Mouse (Mus musculus) gastrocnemius, postnatal 36 days (tissue): Measurements from ENCODE around the gene Bloc1s1. TPM values are rescaled to one million over a fixed set of nuclear protein-coding genes. Genes with fewer than 3 reads are reported as not detected.

Source experiments
- DNase-seq, 2 experiments: peaks; one replicate each; pipeline ENCODE4 v3.0.0; 2022
- intact Hi-C: fragments of 180-260 bp; cut with DNase I; formaldehyde crosslinking; loops from one replicate; pipeline ENCODE4 v1.15.1; 2025
- long read RNA-seq, 2 experiments: library from polyadenylated mRNA; stranded (forward); transcript quantifications; one replicate each; pipeline ENCODE4 v2.0.0; 2021
- total RNA-seq, 2 experiments: library from RNA; stranded (reverse); gene quantifications; 2 replicates each; pipeline ENCODE4 v1.2.3; 2021

Gene Bloc1s1
- 100 to 1,000 TPM; 146 to 165 TPM for total RNA-seq
- long read RNA-seq, experiment 1, transcript Bloc1s1-201 (4 exons, 550 nt): major isoform, 236 of 263 reads
- long read RNA-seq, experiment 1, partial matches to known transcripts: 12 of 263 reads
- long read RNA-seq, experiment 1, other reads (novel, unspliced or antisense): 13 of 263 reads
- long read RNA-seq, experiment 2, transcript Bloc1s1-201 (4 exons, 550 nt): major isoform, 309 of 333 reads
- long read RNA-seq, experiment 2, partial matches to known transcripts: 12 of 333 reads
- long read RNA-seq, experiment 2, other reads (novel, unspliced or antisense): 11 of 333 reads

- intact Hi-C loops: no loop called here
These were observed at the start of gene Bloc1s1 for GRCm38 (mm10) chr10:128923935-128924334. Gene Bloc1s1 (minus strand): TSS chr10:128924035.

DNA sequence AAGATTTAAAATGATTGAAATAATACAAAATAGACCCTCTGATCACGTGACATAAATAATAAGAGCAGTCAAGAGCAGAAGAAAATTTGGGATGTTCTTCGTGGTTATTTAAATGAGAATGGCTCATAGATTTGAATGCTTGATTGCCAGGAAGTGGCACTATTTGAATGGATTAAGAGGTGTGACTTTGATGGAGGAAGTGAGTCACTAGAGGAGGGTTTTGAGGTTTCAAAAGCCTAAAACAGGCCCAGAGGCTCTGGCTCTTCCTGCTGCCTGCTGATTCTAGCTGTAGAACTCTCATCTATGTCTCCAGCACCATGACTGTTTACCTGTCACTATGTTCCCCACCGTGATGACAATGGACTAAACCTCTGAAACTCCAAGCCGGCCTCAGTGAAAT, 49.0 kb upstream of the Bloc1s1 start:
- intact Hi-C loops: loop anchor here (10.0 kb wide), 1 partner anchor 128 kb away; no protein-coding TSS in a partner anchor
- no peak for DNase-seq

More at GRCm38 (mm10) chr10:128923935-128924334, at the start of gene Bloc1s1:
- DNase-seq: no peak

GRCm38 (mm10) chr10:128970740-128971250, 47.0 kb upstream of the Bloc1s1 start:
- intact Hi-C loops: loop anchor here (10.0 kb wide), 1 partner anchor 126 kb away; no protein-coding TSS in a partner anchor
- DNase-seq: no peak

DNA sequence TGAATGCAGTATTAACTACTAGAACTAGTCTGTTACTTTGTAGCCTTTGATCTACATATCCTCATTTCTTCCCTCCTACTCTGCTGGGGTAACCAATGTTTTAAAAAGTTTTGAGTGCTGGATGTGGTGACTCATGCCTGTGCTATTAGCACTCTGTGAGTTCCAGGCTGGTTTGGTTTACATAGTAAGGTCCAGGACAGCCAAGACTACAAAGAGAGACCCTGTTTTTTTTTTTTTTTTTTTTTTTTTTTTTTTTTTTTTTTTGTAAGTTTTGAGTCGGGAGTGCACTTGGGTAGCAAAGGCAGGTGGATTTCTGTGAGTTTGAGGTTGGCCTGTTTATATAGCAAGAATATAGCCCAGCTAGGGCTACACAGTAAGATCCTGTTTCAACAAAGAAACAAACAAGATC, 44.5 kb upstream of the Bloc1s1 start:
- DNase-seq: no peak
- intact Hi-C loops: no loop called here

DNA sequence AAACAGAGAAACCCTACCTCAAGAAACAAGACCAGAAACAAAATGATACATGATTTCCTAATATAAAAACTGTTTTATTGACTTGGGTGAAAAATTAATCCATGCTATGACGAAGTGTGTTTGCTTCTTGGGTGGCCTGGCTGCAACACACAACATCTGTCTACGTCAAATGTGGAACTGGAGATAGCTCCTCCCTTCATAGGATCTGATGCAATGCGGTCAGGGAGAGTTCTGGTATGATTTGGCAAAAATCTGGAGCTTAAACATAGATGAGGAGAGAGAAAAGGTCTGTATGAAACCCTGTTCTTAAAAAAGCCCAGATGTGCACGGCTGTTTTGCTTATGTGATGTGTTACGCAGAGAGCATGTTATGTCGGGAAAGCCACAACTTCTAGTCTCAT, 42.0 kb upstream of the Bloc1s1 start:
- intact Hi-C loops: no loop called here
- DNase-seq: no peak

- intact Hi-C loops: no loop called here
- DNase-seq: no peak
These were observed 41.1 kb upstream of the Bloc1s1 start for GRCm38 (mm10) chr10:128964961-128965360.

DNA sequence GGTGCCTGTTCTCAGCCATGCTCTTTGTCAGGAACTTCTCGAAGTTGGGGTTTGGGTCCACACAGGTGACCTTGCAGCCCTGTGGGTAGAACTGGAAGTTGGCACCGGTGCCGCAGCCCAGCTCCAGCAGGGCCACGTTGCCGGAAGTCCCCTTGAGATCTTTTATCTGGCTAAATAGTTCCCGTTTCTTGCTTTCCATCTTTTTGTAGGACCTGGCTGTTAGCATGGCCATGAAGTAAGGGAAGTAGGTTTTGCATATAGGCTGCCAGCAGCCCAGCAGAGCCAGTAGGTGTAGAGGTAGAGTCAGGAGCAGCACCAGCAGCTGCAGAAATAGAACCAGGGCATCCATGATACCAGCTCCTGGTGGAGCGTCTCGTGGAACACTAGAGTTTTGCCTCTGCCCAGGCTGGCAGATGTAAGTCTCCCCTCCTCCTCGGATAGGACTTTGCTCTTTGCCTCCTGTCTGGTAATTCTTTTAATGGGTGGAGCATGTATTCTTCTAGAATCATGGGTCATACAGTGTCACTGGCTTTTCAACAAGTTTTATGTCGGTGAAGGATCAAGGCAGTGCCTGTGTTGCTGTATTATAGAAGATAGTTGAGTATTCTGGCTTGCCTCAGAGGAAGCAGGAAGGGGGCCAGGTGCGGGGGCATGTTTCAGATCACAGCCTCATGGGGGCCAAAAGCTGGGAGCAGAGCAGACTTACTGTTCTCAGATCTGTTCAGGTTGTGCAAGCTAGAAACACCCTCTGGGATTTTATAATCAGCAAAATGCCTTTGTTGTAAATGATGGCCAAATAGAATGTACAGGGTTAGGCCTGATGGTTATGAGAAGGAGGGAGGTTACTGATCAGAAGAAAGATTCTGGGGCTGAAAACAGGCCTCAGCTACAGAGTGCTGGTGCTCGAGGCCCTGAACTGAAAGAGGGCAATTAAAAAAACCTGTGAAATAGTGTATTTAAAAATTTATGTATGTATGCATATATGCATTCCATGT, 37.1 kb upstream of the Bloc1s1 start, which contains the start of gene Mettl7b:
Mettl7b (minus strand) TSS at position 399 of the 995 bp plus-strand sequence.
- DNase-seq: no peak
- intact Hi-C loops: no loop called here

GRCm38 (mm10) chr10:128960142-128960541, 36.3 kb upstream of the Bloc1s1 start:
- no peak for DNase-seq
- intact Hi-C loops: no loop called here

DNA sequence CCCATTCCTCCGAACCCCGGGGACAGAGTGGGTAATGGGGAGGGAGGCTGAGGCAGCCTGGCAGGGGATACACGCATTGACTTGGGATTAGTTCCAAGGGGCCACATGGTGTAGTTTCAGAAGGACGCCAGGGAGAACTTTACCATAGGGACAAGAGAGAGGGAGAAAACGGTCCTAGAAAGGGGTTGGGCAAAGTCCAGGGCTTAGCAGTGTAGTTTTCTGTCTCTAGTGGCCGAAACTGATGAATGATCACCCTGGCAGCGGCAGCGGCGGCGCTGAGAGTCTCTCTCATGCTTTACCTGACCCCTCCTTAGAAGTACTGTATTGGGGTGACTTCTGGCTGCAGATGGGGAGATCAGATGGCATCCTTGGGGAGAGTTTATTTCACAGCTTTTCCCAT, 34.5 kb upstream of the Bloc1s1 start:
- DNase-seq: no peak
- intact Hi-C loops: no loop called here

GRCm38 (mm10) chr10:128950208-128950887, 26.5 kb upstream of the Bloc1s1 start:
- DNase-seq: no peak
- intact Hi-C loops: no loop called here

- no peak for DNase-seq
- intact Hi-C loops: loop anchor here (2.0 kb wide), 1 partner anchor 33 kb away; no protein-coding TSS in a partner anchor
These were observed 23.7 kb upstream of the Bloc1s1 start for GRCm38 (mm10) chr10:128947496-128947895.

GRCm38 (mm10) chr10:128945675-128946074, 21.8 kb upstream of the Bloc1s1 start:
- peak; percentile 33 to 62 for DNase-seq
- intact Hi-C loops: loop anchor here (2.0 kb wide), 1 partner anchor 31 kb away; no protein-coding TSS in a partner anchor

- intact Hi-C loops: no loop called here
- no peak for DNase-seq
These were observed 16.7 kb upstream of the Bloc1s1 start for GRCm38 (mm10) chr10:128940475-128941061.

DNA sequence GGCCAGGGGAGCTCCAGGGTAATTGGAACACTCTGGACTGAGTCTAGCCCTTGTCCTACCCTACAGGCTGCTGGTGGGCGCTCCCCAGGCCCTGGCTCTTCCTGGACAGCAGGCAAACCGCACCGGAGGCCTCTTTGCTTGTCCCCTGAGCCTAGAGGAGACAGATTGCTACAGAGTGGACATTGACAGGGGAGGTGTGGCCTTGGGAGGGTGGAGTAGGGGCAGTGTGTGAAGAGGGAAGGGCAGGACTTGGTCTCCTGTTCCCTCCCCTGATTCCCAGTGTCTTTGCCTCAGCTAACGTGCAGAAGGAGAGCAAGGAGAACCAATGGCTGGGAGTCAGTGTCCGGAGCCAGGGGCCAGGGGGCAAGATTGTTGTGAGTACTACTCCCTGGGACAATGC, 15.1 kb upstream of the Bloc1s1 start:
- intact Hi-C loops: no loop called here
- no peak for DNase-seq

DNA sequence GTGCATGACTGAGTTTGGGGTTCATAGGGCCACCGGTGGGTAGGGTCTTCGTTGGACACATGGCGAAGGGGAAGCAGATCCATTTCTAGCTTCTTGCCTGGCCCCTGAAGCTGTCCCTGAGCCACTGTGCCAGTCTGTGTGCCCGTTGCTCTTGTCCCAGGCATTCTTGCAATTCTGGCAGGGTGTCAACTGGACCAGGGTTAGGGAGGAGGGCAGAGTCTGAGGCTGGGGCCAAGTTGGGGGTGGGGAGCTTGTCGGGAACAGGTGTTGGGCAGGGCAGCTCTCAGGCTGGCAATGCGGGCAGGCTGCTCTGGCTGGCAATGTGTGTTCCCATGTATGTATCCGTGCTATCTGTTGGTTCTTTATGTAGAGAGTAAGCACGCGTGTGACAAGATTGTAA, 14.6 kb upstream of the Bloc1s1 start:
- peak; percentile 62 to 87 for DNase-seq
- intact Hi-C loops: no loop called here

DNA sequence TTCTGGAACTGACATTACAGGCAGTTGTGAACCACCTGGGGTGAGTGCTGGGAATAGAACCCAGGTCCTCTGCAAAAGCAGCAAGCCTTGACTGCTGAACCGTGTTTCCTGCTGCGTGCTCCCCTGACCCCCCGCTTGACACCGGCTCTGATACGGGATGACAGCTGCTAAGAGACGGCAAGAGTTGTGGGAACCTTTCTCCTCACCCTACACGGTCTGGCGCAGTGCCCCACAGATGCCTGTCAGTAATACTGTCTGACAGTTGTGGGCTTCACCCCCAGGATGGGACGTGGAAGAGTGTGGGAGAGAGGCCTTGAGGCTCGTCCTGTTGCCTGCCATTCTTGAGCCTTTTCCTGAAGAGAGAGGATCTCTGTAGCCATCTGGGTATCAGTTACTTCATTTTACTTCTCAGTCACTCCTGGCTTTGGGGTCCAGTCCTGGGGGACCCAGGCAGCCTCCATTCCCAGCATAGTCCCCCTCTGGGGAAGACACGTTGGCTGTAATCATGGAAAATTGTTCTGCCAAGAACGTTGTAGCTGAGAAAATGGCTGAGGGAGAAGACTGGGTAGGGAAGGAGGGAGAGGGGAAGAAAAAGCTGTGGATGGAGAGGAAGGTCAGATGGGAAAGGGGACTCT, 14.0 kb upstream of the Bloc1s1 start:
- intact Hi-C loops: no loop called here
- DNase-seq: peak; percentile 35 to 50

GRCm38 (mm10) chr10:128935826-128936440, 12.1 kb upstream of the Bloc1s1 start:
- DNase-seq: peak; percentile 30 to 31
- intact Hi-C loops: no loop called here

DNA sequence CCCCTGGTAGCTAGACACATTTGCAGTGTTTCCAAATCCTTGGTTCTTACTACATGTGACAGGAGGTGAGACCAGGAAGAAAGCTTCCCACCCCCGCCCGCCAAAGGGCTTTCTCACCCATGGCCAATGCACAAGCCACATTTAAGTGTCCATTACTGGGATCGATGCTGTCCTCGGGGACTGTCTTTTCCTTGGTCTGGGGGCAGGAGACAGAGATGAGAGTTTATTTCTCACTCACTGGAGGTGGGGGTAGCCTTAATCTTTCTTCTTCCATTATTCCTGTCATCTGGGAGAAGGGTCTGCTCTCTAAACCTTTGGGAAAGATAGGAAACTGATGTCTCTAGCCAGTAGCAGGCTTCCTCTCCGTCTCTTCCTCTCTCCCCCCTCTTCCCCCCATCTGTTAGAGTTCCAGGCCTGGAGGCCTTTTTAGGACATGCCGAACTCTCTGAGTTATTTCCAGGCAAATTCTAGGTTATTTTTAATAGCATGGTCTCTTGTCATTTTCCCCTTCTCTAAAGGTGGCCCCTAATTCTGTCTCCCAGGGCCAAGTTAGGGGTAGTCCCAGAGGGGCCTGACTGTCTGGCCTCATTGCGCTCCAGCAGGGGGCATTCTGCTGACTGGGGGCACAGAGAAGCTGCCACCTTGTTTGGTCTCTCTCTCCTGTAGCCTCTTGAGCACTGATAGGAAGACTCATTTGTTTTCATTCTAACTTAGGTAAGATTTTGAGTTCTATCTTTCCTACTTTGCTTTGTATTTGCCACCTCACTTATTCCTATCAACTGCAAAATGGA, 11.4 kb upstream of the Bloc1s1 start:
- no peak for DNase-seq
- intact Hi-C loops: no loop called here
